Mouse (Mus musculus): ENCODE measurements around the gene H2-DMb2. TPM values are rescaled to one million over a fixed set of nuclear protein-coding genes. Genes with fewer than 3 reads are reported as not detected.
A peak's percentile ranks its signal among the peaks of the same experiment; 100 is the strongest.

The H2-DMb2 gene
- total and polyA plus RNA-seq, 3 experiments = 0.77 to 1.5 TPM; not detected in 1

DNA sequence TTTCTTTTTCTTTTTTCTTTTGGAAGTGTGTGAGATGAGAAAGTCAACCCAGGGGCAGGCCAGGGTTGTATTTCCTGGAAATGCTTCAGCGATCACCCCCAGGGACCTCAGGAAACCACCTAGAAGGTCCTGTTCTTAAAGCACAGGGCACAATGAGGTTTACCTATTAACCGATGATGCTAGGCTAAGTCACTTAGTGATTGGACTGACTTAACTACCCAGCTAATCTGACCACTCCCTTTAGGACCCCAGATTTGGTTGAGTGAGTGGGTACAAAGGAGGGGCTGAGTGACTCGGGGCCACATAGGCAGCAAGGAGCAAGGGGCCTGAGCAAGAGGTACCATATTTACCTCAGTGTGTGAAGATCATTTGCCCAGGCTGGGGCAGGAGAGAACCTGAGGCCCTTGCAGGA, 1.9 kb downstream of the H2-DMb2 start:
- no peak overlapping the region for H3K27ac ChIP-seq (ENCODE audit: control insufficient read depth, low read depth, low read length)
- TF ChIP-seq CHD1 (IDR thresholded peaks at IDR 0.05; ENCODE audit: low read depth, low read length) (no peak), MXI1 (IDR thresholded peaks at IDR 0.05; ENCODE audit: low read depth, low read length) (no peak), UBTF (IDR thresholded peaks at IDR 0.05; ENCODE audit: borderline replicate concordance, insufficient read depth, low read depth, low read length) (no peak), ZMIZ1 (IDR thresholded peaks at IDR 0.05; ENCODE audit: low read depth, low read length) (no peak), TBP (IDR thresholded peaks at IDR 0.05; ENCODE audit: low read depth, low read length) (no peak), USF2 (IDR thresholded peaks at IDR 0.05; ENCODE audit: borderline replicate concordance in 1 of 2, insufficient read depth in 1 of 2, low read depth in 1 of 2, low read length in 2 of 2) (no peak), MAX (IDR thresholded peaks at IDR 0.05; ENCODE audit: low read length) (no peak), EP300 (IDR thresholded peaks at IDR 0.05; ENCODE audit: low read depth in 1 of 2, low read length in 2 of 2) (no peak), ETS1 (IDR thresholded peaks at IDR 0.05; ENCODE audit: low read depth, low read length) (no peak), CTCF (IDR thresholded peaks at IDR 0.05 in 2 of 3, conservative IDR thresholded peaks at IDR 0.05 in 1 of 3; ENCODE audit: control insufficient read depth in 1 of 3, insufficient read depth in 1 of 3, low read depth in 2 of 3, low read length in 3 of 3, poor library complexity in 1 of 3, severe bottlenecking in 1 of 3) (no peak), CHD2 (IDR thresholded peaks at IDR 0.05; ENCODE audit: low read length) (no peak), SIN3A (IDR thresholded peaks at IDR 0.05; ENCODE audit: low read length) (no peak), MAFK (IDR thresholded peaks at IDR 0.05; ENCODE audit: borderline replicate concordance, low read depth, low read length) (no peak), SMC3 (IDR thresholded peaks at IDR 0.05; ENCODE audit: low read depth, low read length) (no peak), HCFC1 (IDR thresholded peaks at IDR 0.05; ENCODE audit: low read depth, low read length) (no peak), POLR2AphosphoS5 (IDR thresholded peaks at IDR 0.05; ENCODE audit: borderline replicate concordance, low read depth, low read length) (no peak), USF1 (IDR thresholded peaks at IDR 0.05; ENCODE audit: low read depth, low read length) (no peak)
- DNase-seq (ENCODE audit: low read depth, low spot score) = no peak

GRCm38 (mm10) chr17:34152923-34153322, 9.8 kb downstream of the H2-DMb2 start, which contains the start of gene H2-DMb1:
Gene H2-DMb1, plus strand, starts transcription at chr17:34153072.
- Histone ChIP-seq H3K79me2 (ENCODE audit: control insufficient read depth, insufficient read depth, low read length, poor library complexity) (no peaks in the 10 kb centered on the region), H3K27ac (ENCODE audit: control insufficient read depth, low read depth, low read length) (no peak within 1 kb of the TSS), H3K27me3 (ENCODE audit: control insufficient read depth in 1 of 2, insufficient read depth in 2 of 2, low read length in 2 of 2) (no peaks in the 10 kb centered on the region), H3K9me3 (replicated peaks; ENCODE audit: insufficient read depth, low read length) (no peaks in the 10 kb centered on the region), H3K4me1 (ENCODE audit: control insufficient read depth in 1 of 2, insufficient read depth in 2 of 2, low read length in 2 of 2) (no peaks in the 10 kb centered on the region), H3K4me3 (ENCODE audit: control insufficient read depth in 1 of 2, insufficient read depth in 1 of 2, low read depth in 2 of 2, low read length in 2 of 2) (no peak within 1 kb of the TSS), H3K36me3 (ENCODE audit: control insufficient read depth in 1 of 2, insufficient read depth in 2 of 2, low read length in 2 of 2) (no peaks in the 10 kb centered on the region), H3K9ac (ENCODE audit: control insufficient read depth, low read depth, low read length, poor library complexity, severe bottlenecking) (no peak within 1 kb of the TSS)
- TF ChIP-seq POLR2AphosphoS2 (IDR thresholded peaks at IDR 0.05; ENCODE audit: low read length) (no peak), CHD2 (IDR thresholded peaks at IDR 0.05; ENCODE audit: low read length) (peak; percentile 79)
- peak; percentile 54 for DNase-seq (ENCODE audit: low read depth, low spot score)

More for the DNA sequence above, 1.9 kb downstream of the H2-DMb2 start:
- Histone ChIP-seq H3K79me2 (ENCODE audit: control insufficient read depth, insufficient read depth, low read length, poor library complexity) (no peaks in the 10 kb centered on the region), H3K4me3 (ENCODE audit: control insufficient read depth in 1 of 2, insufficient read depth in 1 of 2, low read depth in 2 of 2, low read length in 2 of 2) (no peak overlapping the region), H3K9ac (ENCODE audit: control insufficient read depth, low read depth, low read length, poor library complexity, severe bottlenecking) (no peak overlapping the region), H3K9me3 (replicated peaks; ENCODE audit: insufficient read depth, low read length) (no peaks in the 10 kb centered on the region), H3K27me3 (ENCODE audit: control insufficient read depth in 1 of 2, insufficient read depth in 2 of 2, low read length in 2 of 2) (no peaks in the 10 kb centered on the region), H3K4me1 (ENCODE audit: control insufficient read depth in 1 of 2, insufficient read depth in 2 of 2, low read length in 2 of 2) (peaks cover 19 to 32% of the 10 kb centered on the region in 2 experiments), H3K36me3 (ENCODE audit: control insufficient read depth in 1 of 2, insufficient read depth in 2 of 2, low read length in 2 of 2) (peaks cover 0 to 19% of the 10 kb centered on the region in 2 experiments; a peak in 2 of 4 replicates)
